Mouse (Mus musculus) limb, embryonic 13.5 days (tissue): ENCODE measurements around the gene Mcub. TPM values are rescaled to one million over a fixed set of nuclear protein-coding genes. Genes with fewer than 3 reads are reported as not detected.
A peak's percentile ranks its signal among the peaks of the same experiment; 100 is the strongest.

Experiments used
- ATAC-seq: fragments of 200-750 bp; cut with Nextera tagmentation; 2 replicates; pipeline ENCODE4 v1.8.0; 2017; ENCODE audit warnings: low read depth, moderate number of reproducible peaks, moderate TSS enrichment; ENCODE audit not compliant: low FRiP score
- H3K27ac ChIP-seq: fragments of 300-500 bp; sonication (generic); 2 replicates; pipeline ENCODE4 v1.5.1; 2015; ENCODE audit warnings: inconsistent platforms, mild to moderate bottlenecking, moderate library complexity
- H3K27me3 ChIP-seq: fragments of 300-500 bp; sonication (generic); 2 replicates; pipeline ENCODE4 v1.6.1; 2015; ENCODE audit warnings: mild to moderate bottlenecking, inconsistent platforms
- H3K36me3 ChIP-seq: fragments of 300-500 bp; sonication (generic); 2 replicates; pipeline ENCODE4 v1.6.1; 2015; ENCODE audit warnings: inconsistent platforms, mild to moderate bottlenecking, moderate library complexity
- H3K4me1 ChIP-seq: fragments of 300-500 bp; sonication (generic); 2 replicates; pipeline ENCODE4 v1.6.1; 2015; ENCODE audit warnings: inconsistent platforms
- H3K4me2 ChIP-seq: fragments of 300-500 bp; sonication (generic); replicated peaks from 2 replicates; pipeline ENCODE4 v1.6.1; 2015; ENCODE audit warnings: inconsistent platforms, mild to moderate bottlenecking, moderate library complexity
- H3K4me3 ChIP-seq: fragments of 300-500 bp; sonication (generic); 2 replicates; pipeline ENCODE4 v1.5.1; 2015; ENCODE audit warnings: moderate library complexity, mild to moderate bottlenecking, inconsistent platforms
- H3K9ac ChIP-seq: fragments of 300-500 bp; sonication (generic); 2 replicates; pipeline ENCODE4 v1.6.1; 2015; ENCODE audit warnings: mild to moderate bottlenecking, inconsistent platforms
- H3K9me3 ChIP-seq: fragments of 300-500 bp; sonication (generic); 2 replicates; pipeline ENCODE4 v1.6.1; 2016; ENCODE audit warnings: inconsistent platforms
- WGBS: fragments of 180-500 bp; shearing (Covaris S2); methylation state at CpG from one replicate; pipeline ENCODE4 v1.1.7; 2015; 5-methylcytosine and 5-hydroxymethylcytosine counted together
- polyA plus RNA-seq: library from polyadenylated mRNA; unstranded; fragments of >200 nt; fragmentation: Nextera tagmentation; extraction: Ambion mirVana; gene quantifications from 2 replicates; pipeline ENCODE4 v1.2.1, GENCODE M21; 2015

Gene Mcub
- polyA plus RNA-seq, 1 experiment from 2014 or later: 6.9 TPM

- Histone ChIP-seq H3K4me1 (no peaks in the 10 kb centered on the region), H3K36me3 (no peaks in the 10 kb centered on the region), H3K4me3 (no peak overlapping the region), H3K27me3 (no peaks in the 10 kb centered on the region), H3K9ac (no peak overlapping the region), H3K27ac (no peak overlapping the region), H3K9me3 (no peaks in the 10 kb centered on the region), H3K4me2 (no peak overlapping the region)
- no peak for ATAC-seq
- whole genome bisulfite sequencing: 71% methylated on average over 5 of the region's 5 CpGs
Observed at GRCm38 (mm10) chr3:129946217-129946914, 23.6 kb downstream of the Mcub start.

GRCm38 (mm10) chr3:129943813-129944212 is 26.2 kb downstream of the Mcub start:
- 61% methylated on average over 4 of the region's 4 CpGs for WGBS
- ATAC-seq: no peak
- no peak overlapping the region for H3K4me3 ChIP-seq
- no peaks in the 10 kb centered on the region for H3K36me3 ChIP-seq
- no peaks in the 10 kb centered on the region for H3K4me1 ChIP-seq
- H3K27ac ChIP-seq: no peak overlapping the region
- no peak overlapping the region for H3K4me2 ChIP-seq
- no peaks in the 10 kb centered on the region for H3K27me3 ChIP-seq
- H3K9me3 ChIP-seq: no peaks in the 10 kb centered on the region
- no peak overlapping the region for H3K9ac ChIP-seq

- Histone ChIP-seq H3K4me3 (no peak overlapping the region), H3K9me3 (no peaks in the 10 kb centered on the region), H3K36me3 (no peaks in the 10 kb centered on the region), H3K27ac (no peak overlapping the region), H3K4me1 (peaks cover 13% of the 10 kb centered on the region), H3K9ac (no peak overlapping the region), H3K4me2 (no peak overlapping the region), H3K27me3 (no peaks in the 10 kb centered on the region)
- ATAC-seq: no peak
- WGBS: 100% methylated on average over 1 of the region's 1 CpGs
Observed at GRCm38 (mm10) chr3:129941291-129941690, 28.7 kb downstream of the Mcub start.

GRCm38 (mm10) chr3:129940780-129941179 is 29.2 kb downstream of the Mcub start:
- Histone ChIP-seq H3K9ac (no peak overlapping the region), H3K4me3 (no peak overlapping the region), H3K36me3 (no peaks in the 10 kb centered on the region), H3K27ac (no peak overlapping the region), H3K4me2 (no peak overlapping the region), H3K9me3 (no peaks in the 10 kb centered on the region), H3K4me1 (peaks cover 14% of the 10 kb centered on the region), H3K27me3 (no peaks in the 10 kb centered on the region)
- ATAC-seq: no peak
- WGBS: 90% methylated on average over 2 of the region's 2 CpGs

GRCm38 (mm10) chr3:129939058-129939457 is 30.9 kb downstream of the Mcub start:
- no peak for ATAC-seq
- Histone ChIP-seq H3K4me2 (no peak overlapping the region), H3K4me1 (peaks cover 14% of the 10 kb centered on the region), H3K36me3 (no peaks in the 10 kb centered on the region), H3K4me3 (no peak overlapping the region), H3K9ac (no peak overlapping the region), H3K27ac (no peak overlapping the region), H3K27me3 (no peaks in the 10 kb centered on the region), H3K9me3 (no peaks in the 10 kb centered on the region)
- WGBS: 48% methylated on average over 7 of the region's 7 CpGs

GRCm38 (mm10) chr3:129937848-129938247 is 32.2 kb downstream of the Mcub start:
- peak; percentile 54; the same call in 1 of the 2 replicates for ATAC-seq
- Histone ChIP-seq H3K4me2 (peak overlapping the region; percentile 28), H3K4me1 (peaks cover 14% of the 10 kb centered on the region), H3K27ac (peak overlapping the region; percentile 63), H3K36me3 (no peaks in the 10 kb centered on the region), H3K9me3 (no peaks in the 10 kb centered on the region), H3K4me3 (no peak overlapping the region), H3K27me3 (no peaks in the 10 kb centered on the region), H3K9ac (no peak overlapping the region)
- WGBS: 23% methylated on average over 3 of the region's 3 CpGs

- H3K4me1 ChIP-seq: peaks cover 14% of the 10 kb centered on the region
- no peak overlapping the region for H3K4me2 ChIP-seq
- H3K9me3 ChIP-seq: no peaks in the 10 kb centered on the region
- H3K27me3 ChIP-seq: no peaks in the 10 kb centered on the region
- H3K9ac ChIP-seq: no peak overlapping the region
- ATAC-seq: no peak
- no peaks in the 10 kb centered on the region for H3K36me3 ChIP-seq
- H3K27ac ChIP-seq: no peak overlapping the region
- H3K4me3 ChIP-seq: no peak overlapping the region
- 32% methylated on average over 9 of the region's 9 CpGs for WGBS
Observed at GRCm38 (mm10) chr3:129936561-129936960, 33.4 kb downstream of the Mcub start.

GRCm38 (mm10) chr3:129932443-129932842 is 37.6 kb downstream of the Mcub start:
- Histone ChIP-seq H3K4me2 (no peak overlapping the region), H3K9me3 (no peaks in the 10 kb centered on the region), H3K27ac (no peak overlapping the region), H3K4me3 (no peak overlapping the region), H3K27me3 (no peaks in the 10 kb centered on the region), H3K4me1 (peaks cover 6% of the 10 kb centered on the region), H3K36me3 (no peaks in the 10 kb centered on the region), H3K9ac (no peak overlapping the region)
- no peak for ATAC-seq
- 43% methylated on average over 4 of the region's 4 CpGs for WGBS

- no peak overlapping the region for H3K4me2 ChIP-seq
- no peak overlapping the region for H3K4me3 ChIP-seq
- 44% methylated on average over 6 of the region's 6 CpGs for WGBS
- 0 out of 2 replicates have a peak, but pooled peaks have one; percentile 24 for ATAC-seq
- H3K27ac ChIP-seq: no peak overlapping the region
- H3K4me1 ChIP-seq: no peaks in the 10 kb centered on the region
- H3K27me3 ChIP-seq: no peaks in the 10 kb centered on the region
- H3K9me3 ChIP-seq: no peaks in the 10 kb centered on the region
- no peak overlapping the region for H3K9ac ChIP-seq
- H3K36me3 ChIP-seq: no peaks in the 10 kb centered on the region
Observed at GRCm38 (mm10) chr3:129930213-129930778, 39.7 kb downstream of the Mcub start.

GRCm38 (mm10) chr3:129925861-129926260 is 44.1 kb downstream of the Mcub start:
- 93% methylated on average over 3 of the region's 3 CpGs for WGBS

GRCm38 (mm10) chr3:129923581-129923980 is 46.4 kb downstream of the Mcub start:
- no peaks in the 10 kb centered on the region for H3K27me3 ChIP-seq
- 85% methylated on average over 7 of the region's 7 CpGs for WGBS
- no peak for ATAC-seq
- no peak overlapping the region for H3K9ac ChIP-seq
- no peaks in the 10 kb centered on the region for H3K36me3 ChIP-seq
- no peaks in the 10 kb centered on the region for H3K9me3 ChIP-seq
- H3K4me3 ChIP-seq: no peak overlapping the region
- no peak overlapping the region for H3K27ac ChIP-seq
- no peaks in the 10 kb centered on the region for H3K4me1 ChIP-seq
- H3K4me2 ChIP-seq: no peak overlapping the region

More at GRCm38 (mm10) chr3:129925861-129926260, 44.1 kb downstream of the Mcub start:
- H3K9me3 ChIP-seq: no peaks in the 10 kb centered on the region
- no peaks in the 10 kb centered on the region for H3K36me3 ChIP-seq
- no peaks in the 10 kb centered on the region for H3K27me3 ChIP-seq
- H3K4me1 ChIP-seq: no peaks in the 10 kb centered on the region
- no peak overlapping the region for H3K4me3 ChIP-seq
- H3K4me2 ChIP-seq: no peak overlapping the region
- no peak overlapping the region for H3K9ac ChIP-seq
- no peak for ATAC-seq
- no peak overlapping the region for H3K27ac ChIP-seq

- no peaks in the 10 kb centered on the region for H3K27me3 ChIP-seq
- peaks cover 20% of the 10 kb centered on the region for H3K36me3 ChIP-seq
- H3K4me3 ChIP-seq: no peak overlapping the region
- no peaks in the 10 kb centered on the region for H3K4me1 ChIP-seq
- H3K4me2 ChIP-seq: no peak overlapping the region
- ATAC-seq: peak; percentile 66
- no peak overlapping the region for H3K27ac ChIP-seq
- no peak overlapping the region for H3K9ac ChIP-seq
- WGBS: 15% methylated on average over 13 of the region's 13 CpGs
- H3K9me3 ChIP-seq: no peaks in the 10 kb centered on the region
Observed at GRCm38 (mm10) chr3:129918434-129918833, 51.6 kb downstream of the Mcub start.

GRCm38 (mm10) chr3:129917424-129917823 is 52.6 kb downstream of the Mcub start:
- Histone ChIP-seq H3K9ac (no peak overlapping the region), H3K27ac (no peak overlapping the region), H3K4me2 (no peak overlapping the region), H3K4me1 (no peaks in the 10 kb centered on the region), H3K36me3 (peaks cover 30% of the 10 kb centered on the region), H3K4me3 (no peak overlapping the region), H3K27me3 (no peaks in the 10 kb centered on the region), H3K9me3 (no peaks in the 10 kb centered on the region)
- no peak for ATAC-seq
- WGBS: 86% methylated on average over 3 of the region's 3 CpGs
